Mouse (Mus musculus): ENCODE data around the gene Chad. TPM values are rescaled to one million over a fixed set of nuclear protein-coding genes. Genes with fewer than 3 reads are reported as not detected.

Chad gene
- total RNA-seq, 2 experiments from 2014 or later: 12.6 to 25.2 TPM

DNA sequence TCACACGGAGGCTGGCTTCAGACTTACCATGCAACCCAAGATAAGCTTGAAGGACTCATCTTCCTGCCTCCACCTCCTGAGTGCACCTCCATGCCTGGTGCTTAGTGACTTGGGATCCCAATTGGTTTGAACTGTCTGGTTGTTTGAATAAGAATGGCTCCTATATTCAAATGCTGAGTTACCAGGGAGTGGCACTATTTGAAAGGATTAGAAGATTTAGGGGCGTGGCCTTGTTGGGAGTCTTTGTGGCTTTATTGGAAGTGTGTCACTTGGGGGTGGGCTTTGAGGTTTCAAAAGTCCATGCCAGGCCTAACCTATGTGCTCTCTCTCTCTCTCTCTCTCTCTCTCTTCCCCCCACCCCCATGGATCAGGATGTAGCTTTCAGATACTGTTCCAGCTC, 52.8 kb downstream of the Chad start:
- DNase-seq (ENCODE audit: low spot score): no peak

Other genes starting within 250 kb of the Chad start
- 10 to 100 TPM; 30.3 to 44.2 TPM for gene Luc7l3, start 243.1 kb upstream of the Chad start, total RNA-seq (2021)
- 100 to 1,000 TPM; 245 to 246 TPM for gene Ankrd40, start 237.0 kb upstream of the Chad start, total RNA-seq (2021)
- under 1 TPM; 0.25 to 0.62 TPM for gene Abcc3, start 172.1 kb upstream of the Chad start, total RNA-seq (2021)
- 1 to 10 TPM in 1 of 2 experiments, under 1 TPM in 1; 0.94 to 1.3 TPM for gene Cacna1g, start 90.8 kb upstream of the Chad start, total RNA-seq (2021)
- not detected for gene Spata20, start 78.9 kb upstream of the Chad start, total RNA-seq (2021)
- not detected for gene Epn3, start 65.1 kb upstream of the Chad start, total RNA-seq (2021)
- gene Mycbpap, start 43.3 kb upstream of the Chad start, total RNA-seq (2021): not detected
- gene Rsad1, start 15.8 kb upstream of the Chad start, total RNA-seq (2021): 1 to 10 TPM; 2.7 to 3.4 TPM
- 1 to 10 TPM; 1.6 to 2.1 TPM for gene Acsf2, start 36.8 kb downstream of the Chad start, total RNA-seq (2021)
- 10 to 100 TPM; 34.8 to 35.3 TPM for gene Lrrc59, start 64.7 kb downstream of the Chad start, total RNA-seq (2021)
- gene Mrpl27, start 88.7 kb downstream of the Chad start, total RNA-seq (2021): 10 to 100 TPM; 43.0 to 49.5 TPM
- not detected for gene Eme1, start 88.9 kb downstream of the Chad start, total RNA-seq (2021)
- 1 to 10 TPM; 2.9 TPM for gene Xylt2, start 112.5 kb downstream of the Chad start, total RNA-seq (2021)
- gene Gm11541, start 139.5 kb downstream of the Chad start, total RNA-seq (2021): not detected
- gene Cdc34b, start 176.7 kb downstream of the Chad start, total RNA-seq (2021): 1 to 10 TPM; 1.1 to 1.3 TPM
- not detected for gene Tmem92, start 217.7 kb downstream of the Chad start, total RNA-seq (2021)

Data from gastrocnemius, adult 18-20 months (tissue).